Mouse (Mus musculus): ENCODE measurements around the gene Polr2e. TPM values are rescaled to one million over a fixed set of nuclear protein-coding genes. Genes with fewer than 3 reads are reported as not detected.

Polr2e gene
- 10 to 100 TPM; 64.2 to 86.7 (median 75.4) TPM for total RNA-seq (2022)

DNA sequence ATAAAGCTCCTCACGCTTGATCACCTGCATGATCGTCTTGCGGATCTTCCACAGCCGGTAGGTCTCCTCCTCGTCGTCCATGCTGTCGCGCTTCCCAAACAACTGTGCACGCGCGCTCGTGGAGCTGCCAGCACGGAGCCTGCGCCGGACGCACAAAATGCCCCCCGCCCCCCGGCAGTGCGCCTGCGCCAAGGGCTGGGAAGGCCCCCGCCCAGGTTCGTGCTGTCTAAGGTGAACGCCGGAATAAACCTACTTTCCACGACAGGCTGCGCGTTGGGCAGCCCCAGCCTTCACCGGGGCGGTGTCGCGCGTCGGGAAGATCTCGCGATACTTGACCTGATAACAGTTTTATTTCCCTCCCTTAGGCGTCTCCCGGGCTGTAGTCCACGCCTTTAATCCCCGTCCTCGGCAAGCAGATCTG, at the start of gene Polr2e:
TSS of gene Polr2e (minus strand) at position 237 of the 421 bp plus-strand sequence.
- DNase-seq (ENCODE audit: low spot score in 2 of 2) = peak; percentile 98

DNA sequence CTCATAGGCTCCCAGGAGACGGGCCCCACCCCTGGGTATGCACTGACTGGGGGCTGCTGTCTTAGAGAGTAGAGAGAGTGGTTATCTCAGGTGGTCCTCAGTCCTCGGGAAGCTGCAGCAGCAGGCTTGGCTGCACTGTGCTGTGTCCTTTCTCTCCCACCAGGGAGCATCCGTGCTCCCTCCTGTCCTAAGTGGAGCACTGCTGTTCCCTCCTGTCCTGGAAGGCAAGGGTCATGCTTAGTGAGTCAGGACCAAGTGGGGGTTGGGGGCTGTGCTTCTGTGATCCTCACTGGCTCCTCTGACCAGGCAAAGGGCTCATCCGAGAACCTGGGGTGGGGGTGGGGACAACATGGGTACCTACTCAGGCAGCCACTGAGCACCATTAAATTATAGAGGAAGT, 49.6 kb upstream of the Polr2e start:
- DNase-seq (ENCODE audit: low spot score in 2 of 2) = no peak

DNA sequence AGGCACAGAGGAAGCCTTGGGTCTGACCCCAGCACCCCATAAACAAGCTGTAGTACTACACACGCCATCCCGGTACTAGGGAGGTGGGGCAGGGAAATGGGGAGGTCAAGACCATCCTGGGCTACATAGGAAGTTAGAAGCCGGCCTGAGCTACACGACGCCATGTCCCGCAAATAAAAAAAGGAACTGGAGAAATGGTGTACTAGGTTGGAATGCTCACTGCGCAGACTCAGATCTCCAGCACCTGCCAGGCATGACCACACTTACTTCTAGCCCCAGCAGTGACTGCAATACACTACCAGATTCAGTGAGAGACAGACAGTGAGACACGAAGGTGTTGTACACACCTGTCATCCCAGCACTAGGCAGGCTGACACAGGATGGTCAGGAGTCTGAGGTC, 47.9 kb upstream of the Polr2e start:
- DNase-seq (ENCODE audit: low spot score in 2 of 2) = no peak

DNA sequence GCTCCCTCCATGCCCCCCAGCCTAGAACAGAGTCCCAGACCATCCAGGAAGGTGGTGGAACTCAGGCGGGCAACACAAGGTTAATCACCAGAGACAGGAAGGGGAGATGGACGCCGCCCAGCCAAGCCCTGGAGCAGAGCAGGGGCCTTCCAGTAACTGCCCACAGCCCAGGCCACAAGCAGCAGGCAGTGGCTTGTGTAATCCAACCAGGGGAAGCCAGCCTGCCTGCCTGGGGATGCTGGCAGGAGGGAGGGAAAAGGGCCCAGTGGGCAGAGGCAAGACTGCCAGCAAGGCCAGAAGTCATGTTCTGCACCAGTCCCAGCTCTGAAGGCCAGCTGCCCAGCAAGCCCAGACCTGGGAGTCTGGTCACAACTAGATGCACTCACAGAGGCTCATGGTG, 47.3 kb upstream of the Polr2e start:
- no peak for DNase-seq (ENCODE audit: low spot score in 2 of 2)

DNA sequence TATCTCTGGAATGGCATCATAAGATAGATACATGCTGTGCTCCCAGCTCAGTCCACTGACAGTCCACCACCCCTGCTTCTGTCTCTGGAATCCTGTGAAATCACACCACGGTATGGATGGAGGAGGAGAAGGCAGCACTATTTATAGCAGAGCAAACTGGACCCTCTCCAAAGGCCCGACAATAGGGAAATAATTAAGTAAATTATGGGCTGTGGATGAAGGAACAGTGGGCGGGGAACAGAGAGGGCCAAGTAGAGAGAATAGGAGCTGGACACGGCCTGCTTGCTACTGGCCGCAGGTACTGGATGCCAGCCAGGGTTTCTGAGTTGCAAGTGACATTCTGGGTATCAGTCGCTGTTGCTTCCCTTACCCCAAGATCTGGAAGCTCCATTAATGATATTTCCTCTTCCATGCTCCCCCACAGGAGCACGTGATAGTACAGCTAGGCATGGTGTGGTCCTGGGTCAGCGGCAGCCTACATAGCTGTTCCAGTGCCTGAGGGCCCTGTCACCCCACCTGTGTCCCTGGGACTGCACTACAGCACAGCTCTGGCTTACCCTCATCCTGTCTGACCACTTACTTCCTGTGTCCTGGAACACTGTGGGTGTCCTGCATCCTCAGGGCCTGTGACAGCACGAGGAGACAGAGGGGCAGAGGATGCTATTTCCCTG, 45.4 kb upstream of the Polr2e start:
- no peak for DNase-seq (ENCODE audit: low spot score in 2 of 2)

DNA sequence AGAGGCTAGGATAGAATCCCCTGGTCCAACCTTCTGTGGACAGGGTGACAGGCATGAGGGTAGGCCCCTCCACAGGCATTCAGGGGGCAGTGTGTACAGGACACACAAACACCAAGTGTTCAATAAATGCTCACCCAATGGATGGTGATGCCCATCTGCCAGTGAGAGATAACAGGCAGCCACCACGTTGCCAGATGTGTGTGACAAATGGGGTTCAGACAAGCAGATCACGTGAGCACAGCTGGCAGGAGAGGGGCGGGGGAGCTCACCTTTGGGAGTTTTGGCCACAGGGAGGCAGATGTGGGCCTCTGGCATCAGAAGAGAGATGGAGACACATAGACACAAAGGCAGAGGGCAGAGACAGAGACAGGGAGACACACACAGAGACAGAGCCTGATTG, 41.5 kb upstream of the Polr2e start:
- no peak for DNase-seq (ENCODE audit: low spot score in 2 of 2)

DNA sequence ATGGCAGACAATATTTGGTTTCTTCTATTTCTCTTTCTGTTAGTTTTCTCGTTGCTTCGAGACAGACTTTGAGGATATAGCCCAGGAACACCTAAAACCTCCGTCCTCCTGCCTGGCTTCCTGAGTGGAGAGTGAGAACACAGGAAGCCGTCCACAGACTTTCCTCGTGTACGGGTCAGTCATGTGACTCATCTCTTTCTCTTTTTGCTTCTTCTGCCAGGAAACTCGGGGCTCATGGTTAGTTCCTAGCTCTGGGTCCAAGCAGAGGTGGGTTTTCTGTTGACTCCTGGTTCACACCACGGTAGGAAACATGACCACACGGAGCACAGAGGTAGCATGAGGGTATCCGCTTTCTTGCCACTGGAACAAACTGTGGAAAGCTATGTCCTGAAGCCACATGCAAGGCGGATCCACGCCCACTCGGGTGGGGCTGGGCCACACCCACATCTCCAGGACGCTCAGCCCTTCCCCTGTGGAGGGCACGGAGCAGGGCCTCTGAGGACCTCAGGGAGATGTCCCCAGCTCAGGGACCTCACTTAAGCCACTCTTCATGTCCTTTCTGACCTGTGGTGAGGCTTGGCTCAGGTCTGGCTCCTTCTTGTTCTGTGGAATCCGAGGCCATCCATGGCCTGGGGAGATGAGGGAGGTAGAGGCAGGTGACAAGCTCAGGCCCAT, 40.9 kb upstream of the Polr2e start:
- DNase-seq (ENCODE audit: low spot score in 2 of 2) = no peak

DNA sequence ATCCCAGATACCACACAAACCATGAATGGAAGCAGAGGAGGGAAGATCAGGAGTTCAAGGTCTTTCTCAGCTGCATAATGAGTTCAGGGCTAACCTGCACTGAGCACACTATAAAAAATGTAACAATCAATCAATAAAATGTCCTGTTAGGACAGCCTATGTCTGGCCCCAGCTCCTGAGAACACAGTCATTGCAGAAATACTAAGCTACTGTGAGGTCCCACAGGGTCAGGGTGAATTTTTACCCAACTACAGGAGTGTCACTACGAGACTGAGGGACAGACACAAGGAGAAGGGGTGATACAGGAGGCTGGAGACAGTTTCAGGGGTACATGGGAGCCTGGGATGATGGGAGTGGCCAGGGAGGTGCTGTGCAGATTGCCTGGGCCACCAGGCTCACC, 38.8 kb upstream of the Polr2e start:
- no peak for DNase-seq (ENCODE audit: low spot score in 2 of 2)

DNA sequence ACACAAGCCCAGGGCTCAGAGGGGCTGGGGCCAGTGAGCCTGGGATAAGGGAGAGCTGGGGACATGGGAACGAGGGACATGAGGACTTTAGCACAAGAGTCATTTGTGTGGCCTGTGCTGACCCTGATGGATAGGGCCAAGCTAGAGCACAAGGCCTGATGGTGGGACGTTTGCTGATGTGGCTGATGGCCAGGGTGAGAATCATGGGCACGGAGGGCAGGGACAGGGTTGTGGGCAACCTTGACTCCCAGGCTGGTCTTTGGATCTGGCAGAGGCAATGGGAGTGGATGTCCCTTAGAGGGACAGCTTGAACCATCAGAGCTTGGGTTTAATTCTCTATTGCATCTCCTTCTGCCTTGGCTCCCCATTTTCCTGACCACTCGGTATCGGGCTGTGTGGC, 37.7 kb upstream of the Polr2e start:
- no peak for DNase-seq (ENCODE audit: low spot score in 2 of 2)

DNA sequence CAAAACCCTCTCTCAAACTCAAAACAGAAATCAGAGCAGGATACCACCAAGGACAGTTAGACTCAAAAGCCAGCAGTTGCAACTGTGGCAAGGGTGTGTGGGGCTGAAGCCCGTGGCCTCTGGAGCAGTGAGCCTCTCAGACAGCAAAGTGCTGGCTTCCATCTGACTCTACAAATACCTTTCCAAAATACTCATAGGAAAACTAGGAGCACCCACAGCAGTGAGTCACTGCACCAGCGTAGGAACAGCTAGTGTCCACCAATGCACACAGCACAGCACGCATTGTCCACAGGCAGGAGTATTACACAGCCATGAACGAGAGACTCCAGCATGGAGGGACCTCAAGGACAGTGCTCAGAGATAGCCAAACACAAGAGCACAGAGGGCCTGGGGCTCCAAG, 36.8 kb upstream of the Polr2e start:
- DNase-seq (ENCODE audit: low spot score in 2 of 2) = no peak

DNA sequence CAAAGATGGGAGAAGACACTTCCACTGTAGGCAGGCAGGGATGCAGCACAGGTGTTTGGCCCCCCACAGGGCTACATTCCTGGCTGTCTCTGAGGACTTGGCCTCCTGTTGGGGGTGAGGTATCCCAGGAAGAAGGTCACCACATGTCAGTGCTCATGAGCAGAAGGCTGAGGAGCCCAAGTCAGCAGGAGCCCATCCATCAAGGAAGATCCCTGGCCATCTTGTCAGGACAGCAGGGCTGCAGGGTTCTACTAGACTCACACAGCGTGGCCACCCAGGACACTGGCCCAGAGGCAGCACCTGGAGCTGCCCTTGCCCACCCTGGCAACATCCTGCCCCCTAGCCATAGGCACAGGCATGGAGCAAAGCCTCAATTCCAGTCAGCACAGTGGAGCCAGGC, 36.3 kb upstream of the Polr2e start:
- DNase-seq (ENCODE audit: low spot score in 2 of 2) = no peak

DNA sequence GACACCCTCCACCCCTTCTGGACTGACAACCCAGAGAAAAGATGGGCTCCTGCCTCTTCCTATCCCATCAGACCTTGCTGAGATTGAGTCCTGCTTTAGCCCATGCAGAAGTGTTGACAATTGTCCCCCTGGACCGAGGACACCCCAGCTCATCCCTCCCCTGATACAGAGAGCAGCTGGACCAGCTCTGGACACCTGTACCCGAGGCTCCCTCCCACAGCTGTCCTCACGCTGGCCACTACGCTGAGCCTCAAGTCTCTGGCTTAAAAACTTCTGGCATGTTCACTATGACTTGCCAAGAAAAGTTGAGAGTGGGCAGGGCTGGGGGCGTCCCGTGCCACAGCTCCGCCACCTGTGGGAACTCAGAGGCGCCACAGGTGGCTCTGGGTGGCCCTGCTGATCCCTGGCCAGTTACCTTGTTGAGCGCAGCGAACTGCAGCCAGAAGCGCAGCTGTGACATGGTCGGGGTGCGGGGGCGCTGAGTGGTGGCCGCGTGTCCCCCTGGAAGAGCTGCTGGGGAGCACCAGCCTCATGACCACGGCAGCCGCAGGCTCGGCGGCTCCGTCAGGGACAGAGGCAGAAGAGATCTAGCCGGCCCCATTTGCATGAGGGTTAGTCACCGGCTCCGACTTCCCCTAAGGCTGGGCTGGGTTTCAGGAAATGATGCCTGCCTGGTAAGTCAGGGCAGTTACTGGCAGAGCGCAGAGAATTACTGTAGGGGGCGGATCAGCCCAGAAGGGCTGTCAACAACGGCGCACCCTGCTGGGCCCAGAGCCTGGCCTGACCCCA, 35.4 kb upstream of the Polr2e start:
- peak in 1 of 2 experiments; percentile 47 for DNase-seq (ENCODE audit: low spot score in 2 of 2)

DNA sequence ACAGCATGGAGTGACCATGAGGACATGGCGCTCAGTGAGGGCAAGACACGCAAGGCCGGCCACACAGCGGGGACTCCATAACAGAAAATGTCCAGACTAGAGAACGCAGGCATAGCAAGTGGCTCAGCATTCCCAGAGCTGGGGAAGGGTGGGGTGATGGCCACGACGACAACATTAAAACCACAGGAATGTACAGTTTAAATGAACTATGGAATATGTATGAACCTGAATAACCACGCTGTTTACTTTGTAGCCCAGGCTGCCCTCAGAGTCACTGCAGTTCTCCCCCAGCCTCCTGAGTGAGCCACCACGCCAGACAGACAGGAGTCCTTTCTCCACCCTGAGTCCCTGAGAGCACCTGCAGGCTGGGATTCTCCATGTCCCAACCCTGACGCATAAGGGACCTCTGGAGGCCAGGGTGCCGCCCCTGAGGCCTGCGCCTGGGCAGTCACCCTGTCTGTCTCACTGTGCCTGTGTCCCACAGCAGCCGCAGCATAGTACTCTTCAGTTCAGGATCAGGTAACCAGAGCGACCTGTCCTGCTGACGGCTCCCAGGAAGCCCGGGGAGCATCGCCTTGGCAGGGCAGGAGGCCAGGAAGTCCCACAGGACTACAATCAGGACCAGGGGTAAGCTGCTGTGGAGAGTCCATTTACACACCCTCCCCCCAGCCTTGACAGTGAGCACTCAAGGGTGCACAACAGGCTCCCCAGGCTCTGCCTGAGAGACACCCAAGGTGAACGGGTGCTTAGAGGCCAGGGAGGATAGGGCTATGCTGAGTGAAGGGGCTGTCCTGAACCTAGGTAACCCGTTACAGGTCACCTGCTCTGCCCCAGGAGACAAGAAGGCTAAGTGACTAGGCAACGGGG, 33.3 kb upstream of the Polr2e start:
- DNase-seq (ENCODE audit: low spot score in 2 of 2) = no peak

DNA sequence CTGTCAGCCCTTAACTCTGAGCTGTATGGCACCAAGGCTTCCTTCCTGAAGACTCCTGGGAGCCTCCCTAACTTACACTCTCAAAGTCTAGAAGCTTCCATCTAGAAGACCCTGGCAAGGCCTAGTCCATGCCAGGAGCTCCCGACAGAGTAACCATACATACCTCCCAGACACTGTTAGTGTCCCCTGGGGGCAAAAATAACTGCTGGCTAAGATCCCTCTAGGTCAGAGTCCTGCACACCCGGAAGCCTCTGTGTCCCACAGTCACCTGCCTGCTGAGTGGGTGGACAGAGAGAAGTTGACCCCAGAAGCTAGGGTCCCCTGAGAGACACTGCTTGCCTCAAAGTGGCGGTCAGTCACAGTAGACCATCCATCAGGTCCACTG, 31.9 kb upstream of the Polr2e start:
- no peak for DNase-seq (ENCODE audit: low spot score in 2 of 2)

DNA sequence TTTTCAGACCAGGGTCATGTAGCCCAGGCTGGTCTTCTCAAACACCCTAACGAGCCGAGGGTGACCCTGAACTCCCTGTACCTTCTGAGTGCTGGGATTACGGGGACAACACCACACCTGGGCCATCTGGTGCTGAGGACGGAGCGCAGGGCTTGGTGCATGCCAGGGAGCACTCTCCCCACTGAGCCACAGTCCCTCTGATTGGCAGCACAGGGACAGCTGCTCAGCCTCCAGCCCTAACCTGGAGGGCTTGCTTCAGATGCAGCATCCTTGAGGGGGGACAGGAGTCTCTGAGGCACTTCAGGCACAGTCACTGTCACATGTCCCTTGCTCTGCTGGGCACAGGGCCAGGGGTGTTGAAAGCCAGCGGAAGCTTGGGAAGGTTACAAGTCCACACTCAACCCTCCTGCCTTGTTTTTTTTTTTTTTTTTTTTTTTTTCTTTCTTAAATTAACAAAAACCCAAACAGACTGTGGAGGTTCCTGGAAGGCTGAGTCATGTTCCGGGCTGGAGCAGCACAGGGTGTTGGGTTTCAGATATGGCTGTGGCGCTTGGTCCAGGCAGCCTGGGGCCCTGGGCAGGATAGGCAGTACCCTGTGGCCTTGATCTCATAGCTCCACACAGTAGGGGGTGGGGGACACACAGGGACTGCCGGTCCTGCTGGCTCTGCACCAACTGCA, 31.4 kb upstream of the Polr2e start:
- peak; percentile 65 to 67 for DNase-seq (ENCODE audit: low spot score in 2 of 2)

DNA sequence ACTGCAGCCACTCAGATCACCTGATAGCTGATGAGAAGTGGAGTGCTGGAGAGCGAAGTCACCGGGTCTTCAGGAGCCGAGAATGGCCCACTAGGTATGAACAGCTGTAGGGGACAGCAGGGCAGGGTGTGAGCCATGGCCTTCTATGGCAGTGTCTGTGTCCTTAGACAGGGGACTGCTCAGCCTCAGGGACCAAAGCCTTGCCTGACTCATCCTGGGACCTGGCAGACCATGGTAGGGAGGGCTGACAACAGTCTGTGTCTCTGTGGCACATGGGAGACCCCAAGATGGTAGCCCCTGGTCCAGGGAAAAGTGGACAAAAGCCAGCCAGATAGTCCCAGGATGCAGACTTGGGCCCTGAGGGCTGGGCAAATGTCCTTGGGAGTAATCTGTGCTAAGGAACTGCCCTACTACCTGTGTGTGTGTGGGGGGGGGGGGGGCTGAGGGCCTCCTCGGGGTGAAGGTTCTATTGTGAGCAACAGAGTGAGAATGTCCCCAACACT, 30.4 kb upstream of the Polr2e start:
- no peak for DNase-seq (ENCODE audit: low spot score in 2 of 2)

DNA sequence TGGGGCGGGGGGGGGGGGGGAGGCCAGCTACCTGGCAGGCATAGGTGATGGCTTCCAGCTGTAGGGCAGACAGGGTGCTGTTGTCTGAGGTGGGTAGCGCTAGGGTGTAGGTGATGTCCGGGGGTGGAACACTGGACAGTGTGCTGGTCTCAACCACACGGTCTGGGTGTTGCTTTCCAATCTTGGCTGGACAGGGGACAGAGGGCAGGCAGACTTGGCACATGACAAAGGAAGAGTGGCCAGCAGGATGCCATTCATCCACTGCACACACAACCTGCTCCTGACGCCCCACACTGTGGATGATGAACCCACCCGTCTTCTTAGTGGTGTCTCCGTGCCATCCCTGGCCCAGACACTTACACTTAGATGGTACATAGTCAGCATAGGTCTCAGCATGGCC, 29.7 kb upstream of the Polr2e start:
- DNase-seq (ENCODE audit: low spot score in 2 of 2) = no peak

DNA sequence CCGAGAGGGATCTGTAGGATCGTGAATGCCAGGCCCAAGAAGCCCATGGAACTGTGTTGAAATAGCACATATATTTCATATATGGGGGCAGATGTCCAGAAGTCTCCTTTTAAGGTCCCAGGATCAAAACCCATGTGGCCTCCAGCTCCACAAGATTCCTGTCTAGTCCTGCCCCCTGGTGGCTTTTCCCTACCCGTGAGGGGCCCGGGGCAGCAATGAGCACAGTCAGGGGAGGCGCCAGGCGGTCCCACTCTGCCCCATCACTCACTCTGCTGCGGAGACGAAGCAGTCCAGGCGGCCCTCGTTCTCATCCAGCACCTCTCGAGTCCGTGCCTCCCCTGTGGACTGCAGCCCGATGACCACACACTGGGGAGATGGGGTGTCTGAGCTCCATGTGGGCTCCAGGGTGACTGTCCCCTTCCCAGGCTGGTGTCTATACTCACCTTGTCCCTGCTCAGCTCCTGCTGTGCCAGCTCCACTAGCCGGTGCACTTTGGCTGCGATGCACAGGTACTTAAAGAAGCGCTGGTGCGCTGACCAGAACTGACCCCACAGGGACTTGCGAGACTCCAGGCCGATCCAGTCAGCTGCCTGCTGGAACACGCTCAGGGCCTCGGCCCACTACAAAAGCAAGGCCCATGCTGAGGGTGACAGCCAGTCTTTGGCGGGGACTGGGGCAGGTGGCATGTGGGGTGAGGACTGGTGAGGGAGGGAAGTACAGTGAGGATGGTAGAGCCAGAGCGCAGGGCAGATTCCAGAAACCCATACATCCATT, 24.5 kb upstream of the Polr2e start:
- DNase-seq (ENCODE audit: low spot score in 2 of 2) = no peak

DNA sequence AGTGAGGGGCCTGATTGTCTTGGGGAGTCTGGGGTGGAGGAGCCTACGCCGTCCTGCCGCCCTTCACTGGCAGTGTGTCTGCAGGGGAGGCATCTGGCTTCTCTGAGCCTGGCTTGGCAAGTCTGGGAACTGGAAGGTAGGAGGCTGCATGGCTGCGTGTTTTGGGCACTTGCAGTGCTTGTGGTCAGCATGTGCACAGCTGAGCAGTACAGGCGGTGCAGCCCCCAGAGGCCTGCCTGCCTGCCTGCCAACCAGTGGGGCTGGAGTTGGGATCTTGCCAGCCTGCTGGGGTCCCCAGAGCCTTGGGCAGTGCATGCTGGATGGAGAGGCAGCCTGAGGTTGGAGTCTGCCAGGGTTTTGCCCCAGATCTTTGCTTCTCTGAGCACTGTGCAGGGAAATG, 23.5 kb upstream of the Polr2e start:
- DNase-seq (ENCODE audit: low spot score in 2 of 2) = no peak

Data from layer of hippocampus, adult 8-10 months (tissue).